Mouse (Mus musculus): ENCODE measurements around the gene Btbd35f14. TPM values are rescaled to one million over a fixed set of nuclear protein-coding genes. Genes with fewer than 3 reads are reported as not detected.
"Not testable (repeated sequence)": the region's sequence is repeated elsewhere in the genome, so short reads cannot be mapped to it uniquely, and the experiment has no call there.

Btbd35f14 gene
- total RNA-seq (2021), result not detected
- long read RNA-seq, experiment 1, result 0 reads
- long read RNA-seq, experiment 2, result 0 reads

- DNase-seq, result not testable (repeated sequence)
These were observed at the start of gene Btbd35f14 for GRCm38 (mm10) chrX:33702249-33702648. Gene Btbd35f14 (minus strand): TSS chrX:33702349.

- not testable (repeated sequence) for DNase-seq
These were observed 45.3 kb downstream of the Btbd35f14 start, which contains the start of gene Btbd35f13 for GRCm38 (mm10) chrX:33656872-33657271. Gene Btbd35f13 (plus strand): TSS chrX:33657172.

Other genes with a start within 250 kb of the Btbd35f14 start
- not detected for gene Btbd35f15, start 125.0 kb downstream of the Btbd35f14 start, total RNA-seq (2021)
- not detected for gene Btbd35f13, start 45.2 kb downstream of the Btbd35f14 start, total RNA-seq (2021)